Mouse (Mus musculus) heart, embryonic 13.5 days (tissue): ENCODE results near the gene Eif3k. TPM values are rescaled to one million over a fixed set of nuclear protein-coding genes. Genes with fewer than 3 reads are reported as not detected.

ENCODE experiments used
- ATAC-seq: fragments of 200-750 bp; cut with Nextera tagmentation; 2 replicates; pipeline ENCODE4 v1.8.0; 2017; ENCODE audit warnings: moderate TSS enrichment; ENCODE audit not compliant: insufficient number of reproducible peaks, low FRiP score, low TSS enrichment; ENCODE audit errors: extremely low read depth
- H3K27ac ChIP-seq: fragments of 300-500 bp; sonication (generic); replicated peaks from 2 replicates; pipeline ENCODE4 v1.5.1; 2015; ENCODE audit warnings: moderate library complexity, mild to moderate bottlenecking, inconsistent platforms
- H3K27me3 ChIP-seq: fragments of 300-500 bp; sonication (generic); replicated peaks from 2 replicates; pipeline ENCODE4 v1.6.1; 2015; ENCODE audit warnings: mild to moderate bottlenecking, inconsistent platforms
- H3K36me3 ChIP-seq: fragments of 300-500 bp; sonication (generic); 2 replicates; pipeline ENCODE4 v1.6.1; 2015; ENCODE audit warnings: mild to moderate bottlenecking, inconsistent platforms
- H3K4me1 ChIP-seq: fragments of 300-500 bp; sonication (generic); 2 replicates; pipeline ENCODE4 v1.6.1; 2015; ENCODE audit warnings: inconsistent platforms
- H3K4me2 ChIP-seq: fragments of 300-500 bp; sonication (generic); 2 replicates; pipeline ENCODE4 v1.6.1; 2015; ENCODE audit warnings: inconsistent platforms, mild to moderate bottlenecking, moderate library complexity
- H3K4me3 ChIP-seq: fragments of 300-500 bp; sonication (generic); 2 replicates; pipeline ENCODE4 v1.5.1; 2015; ENCODE audit warnings: moderate library complexity, mild to moderate bottlenecking, inconsistent platforms
- H3K9ac ChIP-seq: fragments of 300-500 bp; sonication (generic); 2 replicates; pipeline ENCODE4 v1.6.1; 2015; ENCODE audit warnings: inconsistent platforms, mild to moderate bottlenecking, moderate library complexity
- H3K9me3 ChIP-seq: fragments of 300-500 bp; sonication (generic); 2 replicates; pipeline ENCODE4 v1.6.1; 2016; ENCODE audit warnings: inconsistent platforms
- WGBS: fragments of 180-500 bp; shearing (Covaris S2); methylation state at CpG from one replicate; pipeline ENCODE4 v1.1.7; 2015; ENCODE audit warnings: mixed read lengths; 5-methylcytosine and 5-hydroxymethylcytosine counted together
- polyA plus RNA-seq: library from polyadenylated mRNA; unstranded; fragments of >200 nt; fragmentation: Nextera tagmentation; extraction: Ambion mirVana; gene quantifications from 2 replicates; pipeline ENCODE4 v1.2.1, GENCODE M21; 2015

The Eif3k gene
- polyA plus RNA-seq, 1 experiment from 2014 or later: 257 TPM

DNA sequence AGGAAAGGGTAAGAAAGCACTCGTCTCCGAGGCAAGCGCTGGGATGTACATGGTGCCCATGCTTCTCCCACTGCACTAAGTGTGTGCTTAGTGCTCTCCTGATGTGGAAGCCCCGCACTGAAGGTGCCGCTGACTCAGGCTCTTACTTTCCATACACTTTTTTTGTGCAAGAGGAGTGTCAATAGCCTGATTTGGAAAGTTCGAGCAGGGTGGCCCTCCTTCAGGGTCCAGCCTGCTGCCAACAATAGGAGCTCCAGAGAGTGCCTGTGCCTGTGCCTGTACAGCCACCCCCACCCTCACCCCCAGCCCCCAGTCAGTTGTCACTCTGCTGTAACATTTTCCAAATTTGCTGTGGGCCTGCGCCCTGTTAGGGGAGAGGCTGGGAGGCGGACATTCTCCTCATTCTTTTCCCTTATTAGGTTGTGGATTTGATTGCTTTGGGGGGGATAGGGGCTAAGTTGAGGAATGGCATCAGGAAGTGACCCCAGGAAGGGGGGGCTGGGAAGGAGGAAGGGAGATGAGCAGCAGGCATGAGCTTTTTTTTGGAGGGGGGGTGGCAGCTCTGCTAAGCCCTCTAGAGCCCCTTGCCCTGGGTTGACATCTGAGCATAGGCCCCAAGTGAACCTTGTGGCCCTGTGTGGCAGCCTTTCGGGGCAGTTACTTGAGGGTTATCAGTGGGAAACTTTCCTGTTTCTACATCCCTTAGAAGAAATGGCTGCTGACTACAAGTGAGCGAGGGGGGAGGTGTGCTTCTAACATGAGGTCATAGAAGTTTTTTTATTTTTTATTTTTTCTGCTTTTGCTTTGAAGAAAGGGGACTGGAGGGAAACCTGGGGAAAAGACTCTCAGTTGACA is 36.0 kb downstream of the Eif3k start:
- peak; percentile 69 for ATAC-seq
- H3K4me1 ChIP-seq: peaks cover 100% of the 10 kb centered on the region
- H3K4me2 ChIP-seq: peak overlapping the region; percentile 56
- H3K9me3 ChIP-seq: no peaks in the 10 kb centered on the region
- peak overlapping the region; percentile 99 for H3K27ac ChIP-seq
- peak overlapping the region; percentile 79 for H3K9ac ChIP-seq
- 6% methylated on average over 10 of the region's 10 CpGs for WGBS
- H3K27me3 ChIP-seq: no peaks in the 10 kb centered on the region
- H3K4me3 ChIP-seq: 0 out of 2 replicates have a peak overlapping the region, but pooled peaks have one; percentile 10
- peaks cover 42% of the 10 kb centered on the region for H3K36me3 ChIP-seq

- peak overlapping the region; percentile 56 for H3K4me2 ChIP-seq
- no peaks in the 10 kb centered on the region for H3K27me3 ChIP-seq
- peaks cover 100% of the 10 kb centered on the region for H3K4me1 ChIP-seq
- H3K36me3 ChIP-seq: peaks cover 40% of the 10 kb centered on the region
- ATAC-seq: peak; percentile 9; the same call in 1 of the 2 replicates
- peak overlapping the region; percentile 79 for H3K9ac ChIP-seq
- no peaks in the 10 kb centered on the region for H3K9me3 ChIP-seq
- H3K27ac ChIP-seq: peak overlapping the region; percentile 99
- 39% methylated on average over 6 of the region's 6 CpGs for WGBS
- H3K4me3 ChIP-seq: 0 out of 2 replicates have a peak overlapping the region, but pooled peaks have one; percentile 10
Measured at GRCm38 (mm10) chr7:28944756-28945415, 36.8 kb downstream of the Eif3k start.

- no peak for ATAC-seq
- WGBS: 47% methylated on average over 5 of the region's 5 CpGs
- no peaks in the 10 kb centered on the region for H3K9me3 ChIP-seq
- peaks cover 34% of the 10 kb centered on the region for H3K36me3 ChIP-seq
- peaks cover 100% of the 10 kb centered on the region for H3K4me1 ChIP-seq
- H3K4me2 ChIP-seq: no peak overlapping the region
- no peak overlapping the region for H3K4me3 ChIP-seq
- H3K27ac ChIP-seq: peak overlapping the region; percentile 99
- no peaks in the 10 kb centered on the region for H3K27me3 ChIP-seq
- H3K9ac ChIP-seq: peak overlapping the region; percentile 58
Measured at GRCm38 (mm10) chr7:28943451-28944180, 38.0 kb downstream of the Eif3k start.

GRCm38 (mm10) chr7:28941542-28941941 is 40.1 kb downstream of the Eif3k start:
- peak overlapping the region; percentile 99 for H3K27ac ChIP-seq
- H3K36me3 ChIP-seq: peaks cover 32% of the 10 kb centered on the region
- no peaks in the 10 kb centered on the region for H3K27me3 ChIP-seq
- no peak overlapping the region for H3K4me3 ChIP-seq
- peaks cover 100% of the 10 kb centered on the region for H3K4me1 ChIP-seq
- 0 out of 2 replicates have a peak overlapping the region, but pooled peaks have one; percentile 0 for H3K4me2 ChIP-seq
- 29% methylated on average over 4 of the region's 4 CpGs for WGBS
- no peaks in the 10 kb centered on the region for H3K9me3 ChIP-seq
- ATAC-seq: no peak
- peak overlapping the region; percentile 74 for H3K9ac ChIP-seq

DNA sequence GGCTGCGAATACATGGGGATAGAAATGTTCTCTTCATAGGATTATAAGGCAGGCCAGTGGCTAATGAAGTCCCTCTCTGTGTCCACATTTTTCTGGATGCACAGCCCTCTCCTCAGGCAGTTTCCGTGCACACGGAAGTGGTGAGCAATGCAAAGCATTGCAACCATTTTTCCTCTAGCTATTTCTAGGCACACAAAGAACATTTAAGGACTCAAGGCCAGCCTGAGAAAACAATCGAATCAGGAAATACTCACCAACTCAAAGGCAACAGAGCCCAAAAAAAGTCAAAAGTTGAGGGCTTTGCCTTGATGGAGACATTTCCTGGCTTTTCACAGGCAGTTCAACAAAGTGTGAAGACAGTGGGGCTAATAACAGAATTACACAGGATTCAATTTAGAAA is 40.5 kb downstream of the Eif3k start:
- Histone ChIP-seq H3K27ac (peak overlapping the region; percentile 99), H3K9me3 (no peaks in the 10 kb centered on the region), H3K4me1 (peaks cover 100% of the 10 kb centered on the region), H3K4me2 (0 out of 2 replicates have a peak overlapping the region, but pooled peaks have one; percentile 0), H3K4me3 (no peak overlapping the region), H3K9ac (peak overlapping the region; percentile 74), H3K27me3 (no peaks in the 10 kb centered on the region), H3K36me3 (peaks cover 35% of the 10 kb centered on the region)
- 36% methylated on average over 4 of the region's 4 CpGs for WGBS
- ATAC-seq: no peak

DNA sequence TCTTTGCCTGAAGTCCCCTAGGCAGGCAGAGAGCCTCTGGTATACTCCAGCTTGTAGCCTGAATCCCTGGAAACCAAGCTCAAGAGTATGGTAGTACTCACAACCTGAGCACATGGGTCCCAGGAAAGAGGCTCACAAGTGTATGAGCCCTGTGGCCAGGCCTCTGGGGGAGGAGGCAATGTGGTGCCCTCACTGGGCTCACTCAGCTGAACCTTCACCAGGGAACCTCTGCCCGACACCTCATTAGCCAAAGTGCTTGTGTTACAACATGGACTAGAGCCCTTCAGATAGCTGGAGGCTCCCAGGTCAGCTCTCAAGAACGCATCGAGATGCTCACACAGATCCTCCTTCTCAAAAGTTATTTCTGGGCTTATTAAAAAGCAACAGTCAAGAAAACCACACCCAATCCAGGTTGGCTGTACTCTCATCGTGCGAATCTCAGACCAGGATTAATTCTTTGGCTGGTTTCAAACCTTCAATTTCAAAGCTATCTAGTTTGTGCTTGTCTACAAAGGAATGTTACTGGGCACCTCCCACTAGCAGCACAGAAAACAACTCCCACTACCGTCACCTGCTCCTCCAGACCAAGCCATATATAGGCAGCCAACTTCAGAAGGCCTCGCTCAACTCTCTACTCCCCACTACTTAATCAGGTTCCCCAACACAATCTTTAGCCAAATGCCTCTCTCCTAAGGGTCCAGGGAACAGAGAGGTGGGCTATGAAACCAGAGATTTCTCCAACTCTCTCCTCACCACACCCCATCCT is 42.1 kb downstream of the Eif3k start:
- Histone ChIP-seq H3K27ac (peak overlapping the region; percentile 99), H3K36me3 (peaks cover 48% of the 10 kb centered on the region), H3K4me1 (peaks cover 99% of the 10 kb centered on the region), H3K9ac (peak overlapping the region; percentile 74), H3K9me3 (no peaks in the 10 kb centered on the region), H3K4me3 (no peak overlapping the region), H3K4me2 (peak overlapping the region; percentile 9; the same call in 1 of the 2 replicates), H3K27me3 (no peaks in the 10 kb centered on the region)
- ATAC-seq: 0 out of 2 replicates have a peak, but pooled peaks have one; percentile 31
- 44% methylated on average over 7 of the region's 7 CpGs for WGBS

DNA sequence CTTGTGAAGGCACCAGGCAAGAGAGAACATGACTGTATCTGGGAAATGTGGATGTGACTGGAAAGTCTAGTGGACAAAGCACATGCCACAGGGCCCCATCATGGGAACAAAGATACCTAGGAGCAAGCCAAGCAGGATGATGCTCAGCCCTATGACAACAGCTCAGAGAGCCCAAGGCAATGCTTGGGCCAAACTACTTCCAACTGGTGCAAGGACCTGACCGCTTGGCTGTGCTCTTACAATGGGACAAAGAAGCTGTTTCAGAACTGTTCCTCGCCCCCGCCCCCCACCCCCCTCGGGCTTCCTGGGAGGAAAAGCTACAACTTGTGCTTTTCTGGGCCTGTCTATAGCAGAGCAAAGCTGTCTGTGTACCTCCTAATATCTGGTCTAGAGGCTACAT is 43.0 kb downstream of the Eif3k start:
- Histone ChIP-seq H3K4me3 (no peak overlapping the region), H3K9me3 (no peaks in the 10 kb centered on the region), H3K36me3 (peaks cover 53% of the 10 kb centered on the region), H3K9ac (peak overlapping the region; percentile 41; the same call in 1 of the 2 replicates), H3K4me1 (peaks cover 99% of the 10 kb centered on the region), H3K27ac (peak overlapping the region; percentile 99), H3K27me3 (no peaks in the 10 kb centered on the region), H3K4me2 (no peak overlapping the region)
- ATAC-seq: no peak
- WGBS: 70% methylated on average over 4 of the region's 4 CpGs

GRCm38 (mm10) chr7:28936787-28937186 is 44.9 kb downstream of the Eif3k start:
- WGBS: 55% methylated on average over 4 of the region's 4 CpGs
- H3K27me3 ChIP-seq: no peaks in the 10 kb centered on the region

DNA sequence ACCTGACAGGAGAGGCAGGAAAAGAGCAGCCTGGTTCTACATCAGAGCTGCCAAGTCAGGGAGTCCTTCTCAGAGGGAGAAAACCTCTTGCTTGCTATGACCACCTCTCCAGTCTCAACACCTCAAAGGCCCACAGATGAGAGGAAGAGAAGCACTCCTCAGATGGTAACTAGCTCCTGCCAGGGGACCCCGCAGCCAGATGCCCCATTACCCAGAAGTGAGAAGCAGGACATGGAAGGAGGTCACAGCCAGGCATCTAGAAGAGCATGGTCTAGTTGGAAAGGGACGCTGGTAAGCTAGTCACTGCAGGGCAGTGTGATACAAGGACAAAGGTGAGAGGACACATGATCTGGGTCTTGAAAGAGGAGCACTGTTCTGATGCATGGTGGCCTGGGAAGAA is 47.8 kb downstream of the Eif3k start:
- H3K9me3 ChIP-seq: no peaks in the 10 kb centered on the region
- no peak overlapping the region for H3K4me2 ChIP-seq
- H3K27me3 ChIP-seq: no peaks in the 10 kb centered on the region
- no peak overlapping the region for H3K9ac ChIP-seq
- H3K27ac ChIP-seq: peak overlapping the region; percentile 44
- 87% methylated on average over 2 of the region's 2 CpGs for WGBS
- H3K4me3 ChIP-seq: no peak overlapping the region
- peaks cover 36% of the 10 kb centered on the region for H3K36me3 ChIP-seq
- H3K4me1 ChIP-seq: peaks cover 95% of the 10 kb centered on the region
- no peak for ATAC-seq

More at GRCm38 (mm10) chr7:28936787-28937186, 44.9 kb downstream of the Eif3k start:
- no peak overlapping the region for H3K4me2 ChIP-seq
- ATAC-seq: no peak
- H3K27ac ChIP-seq: peak overlapping the region; percentile 81
- H3K9me3 ChIP-seq: no peaks in the 10 kb centered on the region
- H3K9ac ChIP-seq: peak overlapping the region; percentile 62
- H3K36me3 ChIP-seq: peaks cover 46% of the 10 kb centered on the region
- H3K4me3 ChIP-seq: no peak overlapping the region
- peaks cover 95% of the 10 kb centered on the region for H3K4me1 ChIP-seq

- peak overlapping the region; percentile 77 for H3K27ac ChIP-seq
- H3K4me2 ChIP-seq: no peak overlapping the region
- H3K4me1 ChIP-seq: peaks cover 84% of the 10 kb centered on the region
- peaks cover 40% of the 10 kb centered on the region for H3K36me3 ChIP-seq
- peak overlapping the region; percentile 30; the same call in 1 of the 2 replicates for H3K9ac ChIP-seq
- no peaks in the 10 kb centered on the region for H3K27me3 ChIP-seq
- H3K9me3 ChIP-seq: no peaks in the 10 kb centered on the region
- H3K4me3 ChIP-seq: no peak overlapping the region
- ATAC-seq: no peak
- WGBS: 61% methylated on average over 6 of the region's 6 CpGs
Measured at GRCm38 (mm10) chr7:28932421-28933041, 49.1 kb downstream of the Eif3k start.
